Mouse (Mus musculus): ENCODE results near the gene Usp19. TPM values are rescaled to one million over a fixed set of nuclear protein-coding genes. Genes with fewer than 3 reads are reported as not detected.

The Usp19 gene
- total RNA-seq (2021), result 100 to 1,000 TPM; 119 to 125 TPM
- long read RNA-seq, full-length matches to known transcripts, result 32 of 61 reads
- long read RNA-seq, partial matches to known transcripts, result 14 of 61 reads
- long read RNA-seq, other reads (novel, unspliced or antisense), result 15 of 61 reads

DNA sequence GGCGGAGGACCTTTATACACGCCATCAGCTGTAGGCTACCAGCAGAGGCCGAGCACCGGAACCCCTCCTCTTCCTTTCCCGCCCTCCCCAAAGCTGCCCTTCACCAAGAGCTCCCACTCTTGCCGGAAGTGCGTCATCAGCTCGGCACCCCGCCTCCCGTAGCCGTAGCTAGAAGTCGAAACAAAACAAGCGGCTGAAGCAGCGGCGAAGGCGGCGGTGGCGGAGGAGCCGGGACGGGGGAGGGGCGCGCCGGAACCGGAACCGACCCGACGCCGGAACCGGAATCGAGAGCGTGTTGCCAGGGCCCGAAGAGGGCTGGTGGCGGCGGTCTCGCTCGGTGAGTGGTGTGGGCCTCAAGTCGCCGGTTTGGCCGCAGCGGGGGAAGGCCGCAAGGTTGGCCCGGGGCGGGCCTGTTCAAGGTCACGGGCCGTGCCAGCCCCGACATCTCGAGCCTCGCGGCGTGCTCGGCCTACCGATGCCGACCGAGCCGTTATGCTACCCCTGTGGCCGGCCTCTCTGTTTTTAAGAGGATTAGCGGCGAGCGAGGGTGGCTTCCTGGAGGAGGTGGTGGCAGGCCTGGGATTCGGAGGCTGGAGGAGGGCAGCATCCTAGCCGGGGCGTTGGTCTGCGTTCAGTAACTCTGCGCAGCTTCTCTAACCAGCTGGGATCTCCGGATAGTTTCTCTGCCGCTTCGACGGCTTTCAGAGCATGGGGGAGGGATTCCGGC lies at the start of gene Usp19:
Usp19 (plus strand) TSS at position 44 of the 727 bp plus-strand sequence.
- peak; percentile 91 to 93 for DNase-seq (ENCODE audit: low spot score in 2 of 2)

DNA sequence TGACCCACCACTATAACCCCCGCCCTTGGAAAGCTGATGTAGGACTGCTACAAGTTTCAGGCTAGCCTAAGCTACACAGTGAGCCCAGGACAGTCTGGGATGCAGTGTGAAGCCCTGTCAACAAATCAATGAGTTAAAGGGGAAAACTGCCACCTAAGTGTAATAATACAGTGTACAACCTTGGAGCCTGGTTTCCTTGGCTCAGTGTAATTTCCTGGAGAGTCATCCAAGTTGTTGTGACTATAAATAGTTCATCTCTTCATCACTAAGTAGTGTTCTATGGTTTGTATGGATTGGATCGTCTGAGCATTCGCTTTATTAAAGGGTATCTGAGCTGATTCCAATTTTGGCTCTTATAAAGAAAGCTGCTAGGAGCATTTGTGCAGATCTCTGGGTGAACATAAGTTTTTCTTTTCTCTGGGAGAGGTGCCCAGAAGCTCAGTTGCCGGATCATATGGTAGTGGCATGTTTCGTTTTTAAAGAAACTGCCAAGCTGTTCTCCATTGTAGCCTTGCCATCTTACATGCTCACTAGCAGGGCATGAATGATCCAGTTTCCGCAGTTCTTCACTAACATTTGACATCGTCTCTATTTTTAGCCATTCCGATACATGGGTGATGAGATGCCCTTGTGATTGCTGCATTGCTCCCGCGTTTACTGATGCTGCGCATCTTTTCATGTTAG lies 49.0 kb upstream of the Usp19 start:
- DNase-seq (ENCODE audit: low spot score in 2 of 2), result peak in 1 of 2 experiments; percentile 50

DNA sequence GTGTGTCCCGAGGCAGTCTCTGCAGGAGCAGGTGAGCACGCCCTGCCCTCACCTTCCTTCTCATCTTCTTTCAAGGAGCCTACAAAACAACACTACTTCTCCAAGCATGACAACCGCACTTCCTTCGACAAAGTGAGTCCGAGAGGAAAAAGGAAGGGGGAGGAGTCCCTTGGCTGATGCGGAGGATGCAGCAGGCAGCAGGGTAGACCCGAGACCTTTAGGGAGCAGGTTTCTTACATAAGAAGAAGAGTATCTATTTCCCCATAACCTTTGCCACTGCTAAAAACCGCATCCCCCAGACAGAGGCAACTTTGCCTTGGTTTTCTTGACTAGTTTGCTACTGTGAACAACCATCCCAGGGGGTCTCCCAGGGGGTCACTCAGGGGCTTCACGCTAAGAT lies 45.3 kb upstream of the Usp19 start:
- DNase-seq (ENCODE audit: low spot score in 2 of 2), result no peak

DNA sequence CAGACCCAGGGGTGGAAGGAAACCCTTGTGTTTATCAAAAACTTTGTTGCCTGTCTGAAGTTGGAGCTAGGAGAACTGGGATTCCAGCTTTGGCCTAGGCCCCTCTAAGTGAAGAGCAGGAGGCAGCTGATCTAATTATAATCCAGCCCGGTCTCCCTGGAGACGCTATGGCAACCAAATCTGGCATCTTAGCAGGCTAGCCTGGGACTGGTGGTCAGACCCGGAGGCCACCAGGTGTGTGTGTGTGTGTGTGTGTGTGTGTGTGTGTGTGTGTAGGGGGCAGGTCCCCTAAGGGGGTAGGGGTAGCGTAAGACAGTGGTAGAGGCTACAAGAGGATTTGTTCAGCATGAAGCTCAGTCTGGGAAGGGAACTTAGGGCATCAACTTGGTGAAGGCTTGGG lies 40.5 kb upstream of the Usp19 start:
- DNase-seq (ENCODE audit: low spot score in 2 of 2), result peak; percentile 71 to 73

DNA sequence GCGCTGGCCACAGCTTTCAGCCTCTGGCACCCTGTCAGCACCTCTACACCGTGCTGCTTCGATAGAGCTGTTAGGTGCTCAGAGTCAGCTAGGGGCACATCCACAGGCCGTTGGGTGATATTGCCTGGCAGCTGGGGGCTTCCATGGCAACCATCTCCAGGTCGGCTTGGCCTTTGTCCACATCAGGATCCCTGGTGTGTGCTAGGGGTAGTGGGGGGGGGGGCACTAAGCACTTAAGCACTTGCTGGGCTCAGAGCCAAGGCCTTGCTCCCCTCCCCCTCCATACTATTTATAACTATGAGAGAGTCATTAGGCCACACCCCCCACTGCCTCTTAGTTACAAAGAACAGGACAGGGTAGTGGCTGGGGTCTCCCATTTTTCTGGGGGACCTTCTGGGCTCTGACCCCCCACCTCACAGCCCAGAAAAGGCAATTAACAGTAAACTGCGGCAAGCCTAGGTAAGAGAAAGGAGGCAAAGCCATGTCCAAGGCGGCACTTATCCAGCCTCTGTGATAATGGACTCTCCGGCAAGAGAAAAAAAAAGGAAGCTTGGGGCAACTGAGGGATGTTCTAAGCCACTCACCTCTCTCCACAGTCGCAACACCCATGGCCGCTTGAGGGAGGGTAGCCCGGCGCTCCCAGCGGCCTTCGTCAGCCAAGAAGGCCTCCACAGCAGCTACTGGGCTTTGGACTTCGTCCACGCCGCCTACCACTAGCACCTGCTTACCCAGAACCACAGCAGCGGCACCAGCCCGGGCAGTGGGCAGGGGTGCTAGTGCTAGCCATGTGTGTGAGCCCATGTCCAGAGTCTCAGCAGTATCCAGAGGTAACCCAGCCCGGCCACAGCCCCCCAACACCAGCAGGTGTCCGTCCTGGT lies 39.9 kb upstream of the Usp19 start:
- DNase-seq (ENCODE audit: low spot score in 2 of 2), result peak in 1 of 2 experiments; percentile 29

DNA sequence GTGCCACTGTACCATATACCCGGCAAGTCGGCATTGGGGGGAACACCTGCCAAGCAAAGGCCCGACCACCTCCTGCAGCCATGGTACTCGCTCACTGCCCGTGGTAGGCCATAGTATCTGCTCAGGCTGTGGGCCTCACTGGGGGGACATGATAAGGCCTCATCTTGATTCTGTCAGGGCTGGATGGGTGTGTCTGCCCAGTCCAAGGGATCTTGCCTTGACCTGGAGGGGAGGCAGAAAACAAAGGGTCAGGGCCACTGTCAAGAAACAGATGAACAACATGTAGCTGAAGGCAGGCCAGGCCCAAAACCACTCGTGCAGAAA lies 39.3 kb upstream of the Usp19 start:
- no peak for DNase-seq (ENCODE audit: low spot score in 2 of 2)

DNA sequence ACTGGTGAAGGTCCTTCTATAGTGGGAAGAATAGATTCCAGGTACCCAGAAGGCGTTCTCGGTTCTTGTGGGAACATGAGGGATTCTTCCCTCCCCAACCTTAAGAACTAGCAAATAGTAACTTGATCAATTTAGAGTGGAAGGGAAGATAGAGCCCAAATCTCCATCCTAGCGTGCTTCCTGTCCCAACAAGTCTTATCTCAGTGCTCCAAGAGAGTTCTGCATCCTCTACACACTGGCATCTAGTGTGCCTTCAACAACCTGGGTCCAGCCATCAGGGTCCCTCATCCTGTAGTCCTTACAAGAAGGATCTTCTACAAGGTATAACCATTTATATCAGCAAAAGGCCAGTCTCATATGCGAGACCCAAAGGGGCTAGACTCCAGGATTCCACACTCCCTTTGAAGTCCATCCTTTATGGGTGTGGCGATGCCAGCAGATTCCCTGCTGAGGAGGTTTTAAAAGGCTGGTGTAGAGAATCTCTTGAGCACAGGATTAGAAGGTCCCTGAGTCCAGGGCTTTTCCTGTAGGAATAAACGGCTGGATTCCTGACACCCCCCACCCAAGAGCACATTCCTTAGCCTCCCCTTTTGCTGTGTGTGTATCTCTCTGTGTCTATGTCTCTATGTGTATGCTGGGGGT lies 38.8 kb upstream of the Usp19 start:
- no peak for DNase-seq (ENCODE audit: low spot score in 2 of 2)

DNA sequence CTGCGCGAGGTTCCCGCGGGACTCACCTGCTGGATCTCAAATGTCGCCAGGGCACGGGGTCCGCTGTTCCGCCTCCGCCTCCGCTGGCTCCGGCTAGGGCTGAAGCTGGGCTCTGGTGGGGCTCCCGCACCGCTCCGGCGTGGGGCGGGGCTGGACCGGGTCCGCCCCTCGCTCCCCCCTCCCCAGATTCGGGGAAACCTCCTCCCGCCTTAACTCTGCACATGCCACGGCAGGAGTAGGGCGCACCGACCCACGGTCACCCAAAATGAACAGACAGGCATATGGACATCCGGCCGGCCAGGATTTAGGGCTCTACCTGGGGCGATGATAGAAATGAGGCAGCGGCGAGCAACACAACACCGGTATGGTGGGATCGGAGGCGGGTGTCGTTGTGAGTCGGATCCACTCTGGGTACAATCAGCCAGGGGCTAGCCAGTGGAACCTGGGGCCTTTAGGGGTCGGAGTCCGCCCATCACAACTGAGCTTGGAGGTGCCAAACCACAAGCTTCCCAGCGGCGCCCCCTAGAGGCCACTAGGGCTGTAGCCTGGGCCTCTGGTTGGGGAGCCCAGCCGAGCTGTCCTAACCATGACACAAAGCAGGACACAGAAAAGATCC lies 38.0 kb upstream of the Usp19 start:
- DNase-seq (ENCODE audit: low spot score in 2 of 2), result peak; percentile 94 to 96

DNA sequence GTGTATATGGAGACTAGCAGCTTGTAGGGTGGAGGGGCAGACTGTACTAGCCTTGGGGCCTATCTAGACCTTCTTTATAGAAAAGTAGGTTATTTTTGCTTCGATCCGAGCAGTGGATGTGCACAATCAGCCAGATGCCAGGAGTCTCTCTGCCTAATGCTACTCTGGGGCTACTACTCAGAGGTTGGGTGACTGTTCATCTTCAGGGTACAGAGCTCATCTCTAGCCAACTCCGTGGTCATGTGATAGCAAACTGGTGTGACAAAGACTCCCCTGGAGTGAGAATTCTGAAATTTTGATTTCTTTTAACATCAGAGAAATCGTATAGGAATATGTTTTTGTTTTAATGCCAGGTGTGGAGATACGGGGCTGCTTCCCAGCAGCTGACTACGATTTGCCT lies 37.5 kb upstream of the Usp19 start:
- DNase-seq (ENCODE audit: low spot score in 2 of 2), result no peak

DNA sequence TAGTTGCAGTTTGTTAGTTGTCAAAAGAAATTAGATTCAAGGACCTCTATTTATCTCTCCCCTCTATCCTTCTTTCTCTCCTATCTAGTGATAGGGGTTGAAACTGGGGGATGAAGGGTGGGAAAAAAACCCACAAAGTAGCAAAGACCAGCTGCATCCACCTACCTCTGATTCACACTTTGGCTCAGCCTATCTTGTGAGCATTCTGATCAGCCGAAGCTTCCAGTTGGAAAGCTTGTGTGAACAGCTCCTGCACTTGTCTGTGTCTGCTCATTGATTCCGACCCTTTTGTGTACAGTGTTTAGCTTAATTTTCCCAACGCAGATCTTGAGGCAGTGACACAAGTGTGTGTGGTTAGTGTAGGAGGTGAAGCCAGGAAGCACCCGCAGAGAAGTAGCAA lies 36.9 kb upstream of the Usp19 start:
- no peak for DNase-seq (ENCODE audit: low spot score in 2 of 2)

DNA sequence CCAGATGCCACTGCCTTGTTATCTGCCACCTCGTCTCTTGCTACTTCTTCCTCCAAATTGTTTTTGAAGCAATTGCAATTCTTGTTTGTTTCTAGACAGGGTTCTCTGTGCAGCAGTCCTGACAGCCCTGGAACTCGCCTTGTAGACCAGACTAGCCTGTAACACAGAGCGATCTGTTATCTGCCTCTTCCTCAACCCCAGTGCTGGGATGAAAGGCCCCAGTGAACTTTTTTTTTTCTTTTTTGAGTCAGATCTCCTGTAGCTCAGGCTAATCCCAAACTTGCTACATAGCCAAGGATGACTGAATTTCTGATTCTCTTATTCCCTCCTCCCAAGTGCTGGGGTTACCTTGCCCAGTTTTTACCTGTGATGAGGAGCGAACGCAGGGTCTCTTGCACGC lies 36.0 kb upstream of the Usp19 start:
- DNase-seq (ENCODE audit: low spot score in 2 of 2), result no peak

DNA sequence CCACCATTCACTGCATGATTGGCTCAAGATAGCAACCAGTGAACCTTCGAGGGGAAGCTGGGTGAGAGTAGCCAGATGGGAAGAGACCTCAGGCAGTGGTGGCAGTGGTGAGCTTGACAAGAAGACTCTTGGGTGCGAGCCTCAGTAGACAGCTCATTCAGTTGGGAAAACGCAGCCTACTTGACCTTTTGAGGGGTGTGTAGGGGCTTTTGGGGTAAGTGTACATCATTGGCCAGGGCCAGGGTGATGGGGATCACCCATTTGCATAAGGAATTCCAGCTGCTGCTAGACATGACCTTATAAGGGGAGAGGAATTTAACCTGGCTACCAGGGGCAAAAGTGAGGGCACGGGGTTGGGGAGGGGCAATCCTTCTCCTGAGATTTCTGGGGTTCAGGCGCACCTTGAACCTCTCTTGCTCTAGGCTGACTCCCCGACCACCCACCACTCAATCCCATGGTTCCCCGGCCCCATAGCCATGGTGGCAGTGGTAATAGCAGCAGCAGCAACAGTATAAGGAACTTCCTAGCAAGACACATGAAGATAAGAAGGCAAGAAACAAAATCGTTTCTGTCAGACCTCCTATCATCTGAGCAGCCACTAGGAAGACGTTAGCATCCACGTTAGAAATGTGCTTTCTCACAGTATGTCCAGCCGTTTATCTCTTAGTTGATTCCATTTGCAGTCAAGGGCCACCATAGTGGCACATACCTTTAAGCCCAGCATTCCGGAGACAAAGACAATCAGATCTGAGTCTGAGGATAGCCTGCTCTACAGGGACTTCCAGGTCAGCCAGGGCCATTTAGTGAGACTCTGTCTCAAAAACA lies 34.4 kb upstream of the Usp19 start:
- DNase-seq (ENCODE audit: low spot score in 2 of 2), result no peak

DNA sequence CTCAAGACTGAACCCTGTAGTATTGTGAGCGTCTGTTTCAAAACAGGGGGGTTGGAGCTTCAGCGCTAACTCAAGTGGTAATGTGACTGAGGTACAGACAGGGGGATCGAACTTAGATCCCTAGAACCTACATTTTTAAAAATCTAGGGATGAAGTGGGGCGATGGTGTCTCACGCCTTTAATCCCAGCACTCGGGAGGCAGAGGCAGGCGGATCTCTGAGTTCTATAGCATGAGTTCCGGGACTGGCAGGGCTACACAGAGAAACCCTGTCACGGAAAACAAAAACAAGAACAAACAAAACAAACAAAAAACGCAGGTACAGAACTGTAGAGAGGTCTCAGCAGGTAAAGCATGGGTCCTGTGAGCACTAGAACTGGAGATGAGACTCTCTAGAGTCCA lies 33.4 kb upstream of the Usp19 start:
- DNase-seq (ENCODE audit: low spot score in 2 of 2), result no peak

DNA sequence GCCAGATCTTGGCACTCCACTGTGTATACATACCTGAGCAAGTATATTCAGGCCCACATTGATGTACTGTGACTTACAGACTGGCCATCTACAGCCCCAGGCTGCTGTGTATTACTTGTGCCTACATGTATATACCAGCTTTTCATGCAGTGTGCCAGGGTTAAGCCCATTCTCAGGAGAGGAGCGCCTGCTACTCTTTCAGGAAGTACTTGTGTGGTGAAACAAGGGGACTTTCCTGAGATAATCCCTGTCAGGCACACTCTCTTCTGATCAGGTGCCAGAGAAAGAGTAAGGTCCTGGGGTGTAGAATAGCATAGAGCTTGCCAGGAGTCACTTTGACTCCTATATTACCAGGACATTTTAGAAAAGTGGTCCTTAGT lies 30.5 kb upstream of the Usp19 start:
- no peak for DNase-seq (ENCODE audit: low spot score in 2 of 2)

DNA sequence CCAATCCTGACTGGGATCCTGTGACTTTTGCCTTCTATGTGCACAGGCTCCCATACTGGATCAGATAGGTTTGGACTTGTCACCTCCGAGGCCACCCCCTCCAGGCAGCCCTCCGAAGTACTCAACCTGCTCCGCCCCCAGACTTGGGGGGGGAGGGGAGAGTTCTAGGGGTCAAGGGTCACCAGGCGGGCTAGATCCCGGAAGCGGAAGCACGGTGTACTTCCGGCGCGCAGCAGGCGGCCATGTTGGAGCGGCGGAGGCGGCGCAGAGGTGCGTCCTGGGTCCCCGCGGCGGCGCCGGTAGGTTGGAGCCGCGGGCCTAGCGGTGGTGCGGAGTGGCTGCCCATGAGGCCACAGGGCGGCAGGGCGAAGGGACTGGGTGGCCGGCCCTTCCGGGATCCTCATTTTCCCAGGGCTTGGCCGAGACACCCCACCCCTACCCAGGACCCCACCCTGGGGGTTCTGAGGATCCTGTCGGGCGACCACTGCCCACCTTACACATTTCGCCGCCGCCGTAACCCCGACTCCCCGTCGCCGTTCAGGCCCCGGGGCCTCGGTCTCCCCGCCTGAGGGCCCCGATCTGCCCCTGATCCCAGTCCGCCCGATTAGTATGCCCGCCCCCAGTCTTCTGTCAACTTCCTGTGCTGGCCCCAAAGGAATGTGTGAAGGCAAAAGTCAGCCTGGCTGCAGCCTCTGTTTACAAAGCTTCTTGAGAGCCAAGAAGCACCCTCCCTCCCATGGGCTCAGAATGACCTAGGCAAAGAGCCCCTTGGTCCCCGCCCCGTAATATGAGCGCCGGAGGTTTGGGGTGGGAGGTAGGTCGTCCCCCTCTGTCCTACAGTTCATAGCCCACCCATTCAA lies 29.9 kb upstream of the Usp19 start, which contains the start of gene Ccdc71:
Ccdc71 (plus strand) TSS at position 209 of the 860 bp plus-strand sequence.
- DNase-seq (ENCODE audit: low spot score in 2 of 2), result peak; percentile 90 to 92

DNA sequence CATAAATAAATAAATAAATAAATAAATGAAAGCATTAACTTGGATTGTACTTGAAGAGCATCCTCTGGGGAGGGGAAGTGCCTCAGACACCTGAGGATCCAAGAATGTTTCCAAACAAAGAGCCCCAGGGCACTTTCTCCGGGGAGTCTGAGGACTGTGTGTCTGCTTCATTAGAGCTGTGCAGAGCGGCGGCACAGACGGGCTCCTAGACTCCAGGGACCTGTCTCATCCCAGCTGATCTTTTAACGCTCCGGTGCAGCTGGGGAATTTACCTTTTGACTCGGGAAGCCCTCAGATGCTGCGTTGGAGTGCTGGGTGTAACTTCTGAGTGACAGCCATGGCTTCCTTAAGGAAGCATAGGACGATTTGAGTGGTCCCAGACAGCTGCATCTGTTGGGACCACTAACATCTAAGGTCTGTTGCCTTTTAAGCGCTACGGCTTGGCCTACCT lies 29.2 kb upstream of the Usp19 start, which contains the start of gene Klhdc8b:
Klhdc8b (minus strand) TSS at position 401 of the 451 bp plus-strand sequence.
- no peak for DNase-seq (ENCODE audit: low spot score in 2 of 2)

DNA sequence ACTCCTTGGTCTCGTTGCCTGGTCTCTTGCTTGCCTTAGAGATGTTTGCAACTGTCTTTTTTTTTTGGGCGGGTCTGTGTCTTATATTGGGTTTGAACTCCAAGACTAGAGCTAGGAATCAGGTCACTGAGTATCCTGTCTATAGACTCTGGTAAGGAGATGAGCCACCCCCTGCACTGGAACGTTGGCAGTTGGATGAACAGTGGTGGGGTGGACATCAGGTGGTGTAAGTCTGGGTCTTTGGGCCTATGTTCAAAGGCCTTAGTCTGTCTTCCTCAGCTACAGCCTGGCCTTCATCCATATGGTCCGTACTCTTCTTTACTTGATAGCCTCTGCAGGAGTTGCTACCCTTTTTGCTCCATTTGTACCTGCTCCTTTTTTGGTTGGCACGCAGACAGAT lies 28.7 kb upstream of the Usp19 start:
- DNase-seq (ENCODE audit: low spot score in 2 of 2), result no peak

DNA sequence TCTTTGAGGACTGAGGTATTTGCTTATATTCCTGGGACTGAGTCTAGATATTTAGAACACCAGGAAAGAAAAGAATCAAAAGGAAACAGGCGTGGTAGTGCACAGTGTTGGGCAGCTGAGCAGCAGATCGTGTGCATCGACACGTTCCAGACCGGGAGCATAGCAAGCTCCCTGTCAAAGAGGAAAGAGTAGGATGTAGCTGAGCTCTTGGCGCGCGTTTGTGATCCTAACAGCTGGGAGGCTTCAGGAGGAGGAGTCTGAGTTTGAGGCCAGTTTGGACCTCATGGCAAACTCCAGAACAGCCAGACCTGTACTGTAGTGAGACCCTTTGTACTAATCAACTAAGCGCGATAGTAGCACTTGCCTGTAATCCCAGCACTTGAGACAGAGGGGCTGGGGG lies 28.2 kb upstream of the Usp19 start:
- no peak for DNase-seq (ENCODE audit: low spot score in 2 of 2)

DNA sequence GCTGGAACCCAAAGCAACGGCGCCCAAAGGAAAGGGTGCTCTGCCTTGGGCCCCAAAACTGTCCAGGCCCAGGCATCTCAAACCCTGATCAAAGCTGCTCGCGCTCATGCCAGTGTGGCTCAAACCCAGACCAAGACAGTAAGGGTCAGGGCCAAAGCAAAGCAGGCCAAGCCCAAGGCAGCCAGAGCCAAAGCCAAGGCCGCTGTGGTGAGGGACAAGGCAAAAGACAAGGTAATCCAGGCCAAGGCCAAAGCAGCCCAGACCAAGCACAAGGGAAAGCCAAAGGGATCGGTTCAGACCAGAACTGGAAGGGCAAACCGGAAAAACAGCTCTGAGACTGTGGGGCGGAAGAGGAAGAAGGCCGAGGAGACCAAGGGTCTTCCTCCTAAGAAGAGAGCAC lies 26.7 kb upstream of the Usp19 start:
- no peak for DNase-seq (ENCODE audit: low spot score in 2 of 2)
